Mouse (Mus musculus): ENCODE data around the gene Wnt9a.

GRCm38 (mm10) chr11:59330560-59330959, 23.8 kb downstream of the Wnt9a start:
- TF ChIP-seq GATA1 (IDR thresholded peaks at IDR 0.05; ENCODE audit: low read length) (no peak), TAL1 (IDR thresholded peaks at IDR 0.05; ENCODE audit: low read length) (no peak)

All from erythroblast, embryonic 14.5 days (primary cell).